Mouse (Mus musculus): ENCODE data around the gene Bdkrb1. TPM values are rescaled to one million over a fixed set of nuclear protein-coding genes. Genes with fewer than 3 reads are reported as not detected.

Gene Bdkrb1
- polyA plus RNA-seq, 1 experiment from 2014 or later, result not detected

DNA sequence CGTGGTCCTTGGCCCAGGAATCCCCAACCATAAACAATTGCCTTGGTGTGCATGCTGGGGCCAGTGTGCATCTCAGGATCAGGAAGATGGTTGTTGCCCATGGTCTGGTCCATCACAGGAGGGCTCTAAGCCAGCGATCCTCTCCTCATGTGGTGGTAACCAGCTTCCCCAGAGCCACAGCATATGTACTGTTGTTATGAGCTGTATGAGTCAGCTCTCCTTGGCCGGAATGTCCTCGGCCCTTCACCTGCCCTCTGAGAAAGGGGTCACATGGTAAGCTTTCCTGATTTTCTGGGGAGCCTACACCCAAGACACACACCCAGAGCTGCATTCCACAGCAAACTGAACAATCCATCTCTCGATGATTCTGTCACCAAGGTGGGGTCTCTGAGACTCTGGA, 37.7 kb upstream of the Bdkrb1 start:
- no peak overlapping the region for H3K9ac ChIP-seq (ENCODE audit: low read length)
- H3K4me2 ChIP-seq (ENCODE audit: low read depth, low read length), result no peak overlapping the region
- no peak overlapping the region for H3K4me3 ChIP-seq (ENCODE audit: low read length)
- peaks cover 7% of the 10 kb centered on the region for H3K9me3 ChIP-seq (ENCODE audit: control insufficient read depth, low read length)
- no peaks in the 10 kb centered on the region for H3K36me3 ChIP-seq (ENCODE audit: control insufficient read depth, insufficient read depth, low read length)
- peaks cover 15% of the 10 kb centered on the region for H3K4me1 ChIP-seq (replicated peaks; ENCODE audit: control insufficient read depth, insufficient read depth, low read length)
- H3K27me3 ChIP-seq (ENCODE audit: control insufficient read depth, insufficient read depth, low read depth, low read length), result peaks cover 20% of the 10 kb centered on the region
- WGBS, result 74% methylated on average over 5 of the region's 5 CpGs
- no peak for ATAC-seq (ENCODE audit: low read depth)
- H3K27ac ChIP-seq (ENCODE audit: low read length), result no peak overlapping the region

DNA sequence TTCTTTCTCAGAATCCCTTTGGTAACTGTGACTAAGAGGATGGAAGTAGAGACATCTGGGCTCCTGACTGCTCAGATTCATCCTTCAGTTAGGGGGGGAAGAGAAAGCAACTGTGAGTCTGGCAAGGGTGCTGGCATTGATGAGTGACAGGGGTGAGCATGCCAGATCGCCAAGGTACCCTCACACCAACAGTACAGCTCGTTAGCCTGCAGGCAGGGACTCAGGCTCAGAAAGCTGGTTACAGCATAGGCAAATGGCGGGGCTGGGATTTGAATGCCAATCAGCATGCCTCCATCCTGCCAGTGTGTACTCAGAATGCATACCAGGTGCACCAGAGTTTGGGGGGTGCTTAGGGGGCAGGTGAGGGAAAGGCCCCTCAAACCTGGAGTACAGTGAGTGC, 31.0 kb upstream of the Bdkrb1 start:
- H3K4me3 ChIP-seq (ENCODE audit: low read length), result no peak overlapping the region
- H3K36me3 ChIP-seq (ENCODE audit: control insufficient read depth, insufficient read depth, low read length), result no peaks in the 10 kb centered on the region
- ATAC-seq (ENCODE audit: low read depth), result no peak
- no peaks in the 10 kb centered on the region for H3K27me3 ChIP-seq (ENCODE audit: control insufficient read depth, insufficient read depth, low read depth, low read length)
- WGBS, result 67% methylated on average over 3 of the region's 3 CpGs
- no peak overlapping the region for H3K27ac ChIP-seq (ENCODE audit: low read length)
- H3K9ac ChIP-seq (ENCODE audit: low read length), result no peak overlapping the region
- H3K4me1 ChIP-seq (replicated peaks; ENCODE audit: control insufficient read depth, insufficient read depth, low read length), result no peaks in the 10 kb centered on the region
- no peak overlapping the region for H3K4me2 ChIP-seq (ENCODE audit: low read depth, low read length)
- H3K9me3 ChIP-seq (ENCODE audit: control insufficient read depth, low read length), result peaks cover 4% of the 10 kb centered on the region

DNA sequence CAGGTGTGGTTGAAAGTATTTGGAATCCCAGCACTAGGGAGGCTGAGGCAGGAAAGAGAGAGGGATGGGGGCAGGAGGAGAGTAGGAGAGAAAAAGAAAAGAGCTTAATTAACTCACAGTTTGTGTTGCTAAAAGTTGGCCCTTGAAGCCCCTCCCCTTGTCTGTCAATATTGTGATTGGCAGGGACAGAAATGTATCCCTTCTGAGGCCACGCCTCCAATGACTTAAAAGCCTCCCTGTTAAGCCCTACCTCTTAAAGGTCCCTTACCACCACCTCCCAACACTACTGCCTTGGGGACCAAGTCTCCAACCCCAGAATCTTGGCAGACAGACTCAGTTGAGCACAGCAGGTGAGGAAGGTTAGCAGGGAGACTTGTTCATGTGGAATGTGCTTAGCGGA, 30.3 kb upstream of the Bdkrb1 start:
- WGBS, result 72% methylated on average over 2 of the region's 2 CpGs
- no peaks in the 10 kb centered on the region for H3K4me1 ChIP-seq (replicated peaks; ENCODE audit: control insufficient read depth, insufficient read depth, low read length)
- no peak for ATAC-seq (ENCODE audit: low read depth)
- no peak overlapping the region for H3K27ac ChIP-seq (ENCODE audit: low read length)
- H3K9me3 ChIP-seq (ENCODE audit: control insufficient read depth, low read length), result no peaks in the 10 kb centered on the region
- H3K4me3 ChIP-seq (ENCODE audit: low read length), result no peak overlapping the region
- H3K9ac ChIP-seq (ENCODE audit: low read length), result no peak overlapping the region
- no peaks in the 10 kb centered on the region for H3K27me3 ChIP-seq (ENCODE audit: control insufficient read depth, insufficient read depth, low read depth, low read length)
- H3K4me2 ChIP-seq (ENCODE audit: low read depth, low read length), result no peak overlapping the region
- H3K36me3 ChIP-seq (ENCODE audit: control insufficient read depth, insufficient read depth, low read length), result no peaks in the 10 kb centered on the region

DNA sequence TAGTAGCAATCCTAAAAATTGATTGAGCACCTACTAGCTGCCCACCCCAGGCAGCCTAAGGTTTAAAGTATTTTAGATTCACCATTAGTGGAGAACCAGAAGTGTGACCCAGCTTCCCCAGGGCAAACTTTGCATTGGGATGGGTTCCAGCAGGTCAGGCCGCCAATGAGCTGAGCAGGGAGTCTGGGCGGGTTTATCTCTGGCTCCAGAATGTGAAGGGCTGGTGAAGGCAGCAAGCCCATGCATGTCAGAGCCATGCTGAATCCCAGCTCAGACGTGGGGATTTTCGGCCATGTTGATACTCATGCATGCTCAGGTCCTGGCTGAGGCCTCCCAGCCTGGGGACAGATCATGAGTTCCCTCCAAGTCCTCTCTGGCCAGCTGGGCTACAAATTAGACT, 28.5 kb upstream of the Bdkrb1 start:
- Histone ChIP-seq H3K36me3 (ENCODE audit: control insufficient read depth, insufficient read depth, low read length) (no peaks in the 10 kb centered on the region), H3K9me3 (ENCODE audit: control insufficient read depth, low read length) (no peaks in the 10 kb centered on the region), H3K4me3 (ENCODE audit: low read length) (no peak overlapping the region), H3K4me1 (replicated peaks; ENCODE audit: control insufficient read depth, insufficient read depth, low read length) (no peaks in the 10 kb centered on the region), H3K4me2 (ENCODE audit: low read depth, low read length) (no peak overlapping the region), H3K27me3 (ENCODE audit: control insufficient read depth, insufficient read depth, low read depth, low read length) (no peaks in the 10 kb centered on the region), H3K9ac (ENCODE audit: low read length) (no peak overlapping the region), H3K27ac (ENCODE audit: low read length) (no peak overlapping the region)
- ATAC-seq (ENCODE audit: low read depth), result no peak
- WGBS, result 82% methylated on average over 4 of the region's 4 CpGs

DNA sequence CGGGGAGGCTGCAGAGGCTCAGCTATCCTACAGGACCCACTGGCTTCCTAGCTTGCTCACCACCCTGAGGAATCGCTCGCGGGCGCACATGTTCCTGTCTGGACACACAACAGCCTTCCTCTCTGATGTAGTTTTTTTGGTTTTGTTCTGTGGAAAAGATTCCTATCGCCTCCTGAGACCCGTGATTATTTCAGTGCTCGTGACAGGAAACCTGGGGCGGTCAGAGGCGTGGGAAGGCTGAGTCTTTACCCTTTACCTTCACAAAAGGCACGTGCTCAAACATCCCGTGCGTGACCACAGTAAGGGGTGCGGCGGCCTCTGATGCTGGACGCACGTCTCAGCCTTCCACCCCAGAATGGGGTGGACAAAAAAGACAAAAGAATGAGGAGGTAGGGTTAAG, 22.4 kb upstream of the Bdkrb1 start:
- WGBS, result 73% methylated on average over 17 of the region's 17 CpGs
- Histone ChIP-seq H3K9me3 (ENCODE audit: control insufficient read depth, low read length) (no peaks in the 10 kb centered on the region), H3K36me3 (ENCODE audit: control insufficient read depth, insufficient read depth, low read length) (no peaks in the 10 kb centered on the region), H3K9ac (ENCODE audit: low read length) (no peak overlapping the region), H3K4me2 (ENCODE audit: low read depth, low read length) (no peak overlapping the region), H3K4me3 (ENCODE audit: low read length) (no peak overlapping the region), H3K27ac (ENCODE audit: low read length) (no peak overlapping the region), H3K4me1 (replicated peaks; ENCODE audit: control insufficient read depth, insufficient read depth, low read length) (peaks cover 18% of the 10 kb centered on the region), H3K27me3 (ENCODE audit: control insufficient read depth, insufficient read depth, low read depth, low read length) (no peaks in the 10 kb centered on the region)
- ATAC-seq (ENCODE audit: low read depth), result no peak

DNA sequence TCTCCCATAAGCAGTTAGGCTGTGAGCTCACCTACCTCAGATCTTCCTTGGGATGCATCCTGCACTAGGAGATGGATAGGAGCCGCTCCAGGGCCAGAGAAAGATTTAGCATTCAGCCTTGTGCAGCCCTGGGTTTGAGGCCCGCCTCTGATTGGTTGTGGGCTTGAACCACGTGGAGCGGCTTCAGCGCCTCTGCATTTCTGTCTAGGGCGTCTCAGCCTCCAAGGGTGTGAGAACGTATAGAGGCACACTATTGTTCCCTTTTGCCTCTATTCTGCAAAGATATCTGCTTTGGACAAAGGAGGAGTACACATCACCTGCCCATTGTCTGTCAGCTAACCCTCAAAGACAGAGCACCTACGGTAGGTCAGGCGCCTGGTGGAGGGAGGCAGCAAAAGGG, 20.4 kb upstream of the Bdkrb1 start:
- Histone ChIP-seq H3K9ac (ENCODE audit: low read length) (no peak overlapping the region), H3K4me1 (replicated peaks; ENCODE audit: control insufficient read depth, insufficient read depth, low read length) (peaks cover 18% of the 10 kb centered on the region), H3K4me2 (ENCODE audit: low read depth, low read length) (no peak overlapping the region), H3K4me3 (ENCODE audit: low read length) (no peak overlapping the region), H3K27ac (ENCODE audit: low read length) (no peak overlapping the region), H3K36me3 (ENCODE audit: control insufficient read depth, insufficient read depth, low read length) (no peaks in the 10 kb centered on the region), H3K27me3 (ENCODE audit: control insufficient read depth, insufficient read depth, low read depth, low read length) (no peaks in the 10 kb centered on the region), H3K9me3 (ENCODE audit: control insufficient read depth, low read length) (no peaks in the 10 kb centered on the region)
- WGBS, result 63% methylated on average over 9 of the region's 9 CpGs
- no peak for ATAC-seq (ENCODE audit: low read depth)

DNA sequence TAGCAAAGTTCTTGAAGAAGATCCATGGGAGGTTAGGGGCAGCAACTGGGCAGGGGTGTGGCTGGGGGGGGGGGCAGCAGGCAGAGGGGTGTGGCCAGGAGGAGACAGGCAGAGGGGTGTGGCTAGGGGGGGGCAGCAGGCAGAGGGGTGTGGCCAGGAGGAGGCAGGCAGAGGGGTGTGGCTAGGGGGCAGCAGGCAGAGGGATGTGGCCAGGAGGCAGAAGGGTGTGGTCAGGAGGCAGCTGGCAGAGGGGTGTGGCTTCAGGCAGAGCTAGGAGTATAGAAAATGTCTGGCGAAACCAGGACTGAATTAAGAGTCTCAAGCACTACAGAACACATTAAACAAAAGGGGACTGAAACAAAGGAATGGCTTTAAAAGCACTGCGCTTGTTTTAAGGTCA, 19.4 kb upstream of the Bdkrb1 start:
- WGBS, result 19% methylated on average over 2 of the region's 2 CpGs
- H3K4me3 ChIP-seq (ENCODE audit: low read length), result no peak overlapping the region
- no peak overlapping the region for H3K9ac ChIP-seq (ENCODE audit: low read length)
- no peaks in the 10 kb centered on the region for H3K36me3 ChIP-seq (ENCODE audit: control insufficient read depth, insufficient read depth, low read length)
- H3K4me1 ChIP-seq (replicated peaks; ENCODE audit: control insufficient read depth, insufficient read depth, low read length), result peaks cover 18% of the 10 kb centered on the region
- no peaks in the 10 kb centered on the region for H3K27me3 ChIP-seq (ENCODE audit: control insufficient read depth, insufficient read depth, low read depth, low read length)
- H3K9me3 ChIP-seq (ENCODE audit: control insufficient read depth, low read length), result no peaks in the 10 kb centered on the region
- peak; percentile 83 for ATAC-seq (ENCODE audit: low read depth)
- peak overlapping the region; percentile 41; the same call in 1 of the 2 replicates for H3K27ac ChIP-seq (ENCODE audit: low read length)
- 0 out of 2 replicates have a peak overlapping the region, but pooled peaks have one; percentile 5 for H3K4me2 ChIP-seq (ENCODE audit: low read depth, low read length)

DNA sequence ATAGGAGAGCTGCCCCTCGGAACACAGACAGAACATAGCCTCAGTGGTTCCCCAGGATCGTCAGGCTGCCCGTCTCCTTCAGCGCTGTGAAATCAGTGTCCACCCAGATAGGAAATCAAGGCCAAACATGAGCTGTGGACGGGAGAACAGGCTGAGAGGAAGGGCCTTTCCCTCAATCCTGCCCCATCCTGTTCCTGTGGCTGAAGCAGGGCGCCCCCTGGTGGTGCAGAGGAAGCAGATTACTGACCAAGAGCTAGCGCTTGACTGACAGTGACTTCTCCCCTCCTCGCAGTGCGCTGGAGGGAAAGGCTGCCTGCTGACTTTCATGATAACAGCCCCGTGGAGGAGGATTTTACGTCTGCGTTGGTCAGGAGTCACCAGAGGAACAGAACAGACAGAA, 18.0 kb upstream of the Bdkrb1 start:
- WGBS, result 13% methylated on average over 11 of the region's 12 CpGs
- no peak overlapping the region for H3K9ac ChIP-seq (ENCODE audit: low read length)

DNA sequence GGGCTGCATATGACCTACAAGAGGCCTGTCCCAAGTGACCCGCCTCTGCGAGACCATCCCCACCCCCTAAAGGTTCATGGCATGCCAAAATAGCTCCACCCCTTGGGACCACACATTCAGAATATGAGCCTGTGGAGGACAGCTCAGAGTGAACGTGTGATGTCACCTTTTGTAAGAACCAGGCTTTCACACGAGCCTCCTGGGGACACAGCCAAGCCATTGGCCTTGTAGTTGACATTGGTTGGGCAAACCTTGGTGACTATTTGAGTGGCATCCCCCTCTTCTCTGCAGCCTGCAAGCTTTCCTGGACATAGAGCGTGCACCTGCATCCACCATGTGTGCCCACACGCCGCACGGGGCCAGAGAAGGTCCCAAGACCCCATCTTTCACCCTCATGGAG, 15.4 kb upstream of the Bdkrb1 start:
- no peaks in the 10 kb centered on the region for H3K9me3 ChIP-seq (ENCODE audit: control insufficient read depth, low read length)
- H3K36me3 ChIP-seq (ENCODE audit: control insufficient read depth, insufficient read depth, low read length), result no peaks in the 10 kb centered on the region
- no peak overlapping the region for H3K27ac ChIP-seq (ENCODE audit: low read length)
- no peaks in the 10 kb centered on the region for H3K27me3 ChIP-seq (ENCODE audit: control insufficient read depth, insufficient read depth, low read depth, low read length)
- no peak overlapping the region for H3K4me3 ChIP-seq (ENCODE audit: low read length)
- H3K4me1 ChIP-seq (replicated peaks; ENCODE audit: control insufficient read depth, insufficient read depth, low read length), result peaks cover 18% of the 10 kb centered on the region
- no peak overlapping the region for H3K9ac ChIP-seq (ENCODE audit: low read length)
- 73% methylated on average over 8 of the region's 8 CpGs for WGBS
- H3K4me2 ChIP-seq (ENCODE audit: low read depth, low read length), result no peak overlapping the region
- ATAC-seq (ENCODE audit: low read depth), result no peak

More for the DNA sequence above, 18.0 kb upstream of the Bdkrb1 start:
- H3K36me3 ChIP-seq (ENCODE audit: control insufficient read depth, insufficient read depth, low read length), result no peaks in the 10 kb centered on the region
- no peaks in the 10 kb centered on the region for H3K9me3 ChIP-seq (ENCODE audit: control insufficient read depth, low read length)
- no peak overlapping the region for H3K27ac ChIP-seq (ENCODE audit: low read length)
- peak; percentile 67; the same call in 1 of the 2 replicates for ATAC-seq (ENCODE audit: low read depth)
- H3K4me1 ChIP-seq (replicated peaks; ENCODE audit: control insufficient read depth, insufficient read depth, low read length), result peaks cover 18% of the 10 kb centered on the region
- H3K4me3 ChIP-seq (ENCODE audit: low read length), result no peak overlapping the region
- H3K27me3 ChIP-seq (ENCODE audit: control insufficient read depth, insufficient read depth, low read depth, low read length), result no peaks in the 10 kb centered on the region
- H3K4me2 ChIP-seq (ENCODE audit: low read depth, low read length), result no peak overlapping the region

DNA sequence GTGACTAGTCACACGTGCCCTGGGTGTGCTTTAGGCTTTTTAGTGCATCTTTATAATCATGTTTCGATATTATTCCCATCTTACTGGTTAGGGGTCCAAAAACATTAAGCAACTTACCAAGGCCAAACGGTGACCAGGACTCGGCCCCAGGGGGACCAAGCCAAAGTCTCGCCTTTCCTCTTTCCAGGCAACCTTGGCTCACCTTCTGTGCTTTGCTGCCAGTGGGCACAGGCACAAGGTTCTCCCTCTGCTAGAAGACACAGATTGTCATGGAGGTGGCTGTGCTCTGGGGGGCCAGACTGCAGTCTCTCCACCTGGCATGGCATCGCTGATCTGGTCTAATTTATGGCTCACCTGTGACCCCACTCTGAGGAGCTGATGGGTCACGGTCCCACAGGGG, 12.1 kb upstream of the Bdkrb1 start:
- H3K4me3 ChIP-seq (ENCODE audit: low read length), result no peak overlapping the region
- no peaks in the 10 kb centered on the region for H3K27me3 ChIP-seq (ENCODE audit: control insufficient read depth, insufficient read depth, low read depth, low read length)
- H3K4me2 ChIP-seq (ENCODE audit: low read depth, low read length), result no peak overlapping the region
- H3K27ac ChIP-seq (ENCODE audit: low read length), result no peak overlapping the region
- WGBS, result 80% methylated on average over 7 of the region's 7 CpGs
- no peaks in the 10 kb centered on the region for H3K9me3 ChIP-seq (ENCODE audit: control insufficient read depth, low read length)
- H3K9ac ChIP-seq (ENCODE audit: low read length), result no peak overlapping the region
- ATAC-seq (ENCODE audit: low read depth), result no peak
- no peaks in the 10 kb centered on the region for H3K36me3 ChIP-seq (ENCODE audit: control insufficient read depth, insufficient read depth, low read length)
- no peaks in the 10 kb centered on the region for H3K4me1 ChIP-seq (replicated peaks; ENCODE audit: control insufficient read depth, insufficient read depth, low read length)
